Mouse (Mus musculus): ENCODE data around the gene Hpcal1. TPM values are rescaled to one million over a fixed set of nuclear protein-coding genes. Genes with fewer than 3 reads are reported as not detected.

The Hpcal1 gene
- polyA plus RNA-seq, 1 experiment: 169 TPM

GRCm38 (mm10) chr12:17658521-17658920, 32.1 kb upstream of the Hpcal1 start:
- H3K4me3 ChIP-seq (ENCODE audit: insufficient read depth, low read length): no peak overlapping the region
- TF ChIP-seq CTCF (IDR thresholded peaks at IDR 0.05; ENCODE audit: low read depth, low read length) (no peak), POLR2A (IDR thresholded peaks at IDR 0.05; ENCODE audit: borderline replicate concordance, low read depth, low read length) (no peak)
- peaks cover 18% of the 10 kb centered on the region for H3K4me1 ChIP-seq (ENCODE audit: control insufficient read depth, insufficient read depth, low read length)
- peak overlapping the region; percentile 98 for H3K27ac ChIP-seq (ENCODE audit: insufficient read depth, low read depth, low read length)

- TF ChIP-seq POLR2A (IDR thresholded peaks at IDR 0.05; ENCODE audit: borderline replicate concordance, low read depth, low read length): no peak
- no peak for TF ChIP-seq CTCF (IDR thresholded peaks at IDR 0.05; ENCODE audit: low read depth, low read length)
- Histone ChIP-seq H3K4me3 (ENCODE audit: insufficient read depth, low read length) (no peak overlapping the region), H3K4me1 (ENCODE audit: control insufficient read depth, insufficient read depth, low read length) (peaks cover 29% of the 10 kb centered on the region), H3K27ac (ENCODE audit: insufficient read depth, low read depth, low read length) (no peak overlapping the region)
Observed at GRCm38 (mm10) chr12:17661483-17661920, 29.2 kb upstream of the Hpcal1 start.

GRCm38 (mm10) chr12:17663991-17664635, 26.5 kb upstream of the Hpcal1 start:
- H3K4me1 ChIP-seq (ENCODE audit: control insufficient read depth, insufficient read depth, low read length): peaks cover 12% of the 10 kb centered on the region
- H3K27ac ChIP-seq (ENCODE audit: insufficient read depth, low read depth, low read length): no peak overlapping the region
- no peak overlapping the region for H3K4me3 ChIP-seq (ENCODE audit: insufficient read depth, low read length)
- TF ChIP-seq CTCF (IDR thresholded peaks at IDR 0.05; ENCODE audit: low read depth, low read length) (no peak), POLR2A (IDR thresholded peaks at IDR 0.05; ENCODE audit: borderline replicate concordance, low read depth, low read length) (no peak)

- no peak overlapping the region for H3K27ac ChIP-seq (ENCODE audit: insufficient read depth, low read depth, low read length)
- H3K4me3 ChIP-seq (ENCODE audit: insufficient read depth, low read length): no peak overlapping the region
- TF ChIP-seq CTCF (IDR thresholded peaks at IDR 0.05; ENCODE audit: low read depth, low read length): no peak
- TF ChIP-seq POLR2A (IDR thresholded peaks at IDR 0.05; ENCODE audit: borderline replicate concordance, low read depth, low read length): no peak
- H3K4me1 ChIP-seq (ENCODE audit: control insufficient read depth, insufficient read depth, low read length): peaks cover 12% of the 10 kb centered on the region
Observed at GRCm38 (mm10) chr12:17665906-17666326, 24.7 kb upstream of the Hpcal1 start.

GRCm38 (mm10) chr12:17666616-17667015, 24.0 kb upstream of the Hpcal1 start:
- no peak overlapping the region for H3K27ac ChIP-seq (ENCODE audit: insufficient read depth, low read depth, low read length)
- no peak overlapping the region for H3K4me3 ChIP-seq (ENCODE audit: insufficient read depth, low read length)
- peaks cover 12% of the 10 kb centered on the region for H3K4me1 ChIP-seq (ENCODE audit: control insufficient read depth, insufficient read depth, low read length)
- TF ChIP-seq CTCF (IDR thresholded peaks at IDR 0.05; ENCODE audit: low read depth, low read length) (peak; percentile 63), POLR2A (IDR thresholded peaks at IDR 0.05; ENCODE audit: borderline replicate concordance, low read depth, low read length) (no peak)

GRCm38 (mm10) chr12:17673729-17674128, 16.9 kb upstream of the Hpcal1 start:
- no peak overlapping the region for H3K4me3 ChIP-seq (ENCODE audit: insufficient read depth, low read length)
- TF ChIP-seq POLR2A (IDR thresholded peaks at IDR 0.05; ENCODE audit: borderline replicate concordance, low read depth, low read length) (no peak), CTCF (IDR thresholded peaks at IDR 0.05; ENCODE audit: low read depth, low read length) (no peak)
- H3K27ac ChIP-seq (ENCODE audit: insufficient read depth, low read depth, low read length): no peak overlapping the region
- peaks cover 19% of the 10 kb centered on the region for H3K4me1 ChIP-seq (ENCODE audit: control insufficient read depth, insufficient read depth, low read length)

GRCm38 (mm10) chr12:17674182-17674812, 16.4 kb upstream of the Hpcal1 start:
- H3K4me3 ChIP-seq (ENCODE audit: insufficient read depth, low read length): no peak overlapping the region
- no peak for TF ChIP-seq CTCF (IDR thresholded peaks at IDR 0.05; ENCODE audit: low read depth, low read length)
- TF ChIP-seq POLR2A (IDR thresholded peaks at IDR 0.05; ENCODE audit: borderline replicate concordance, low read depth, low read length): no peak
- peaks cover 23% of the 10 kb centered on the region for H3K4me1 ChIP-seq (ENCODE audit: control insufficient read depth, insufficient read depth, low read length)

GRCm38 (mm10) chr12:17677743-17678142, 12.9 kb upstream of the Hpcal1 start:
- Histone ChIP-seq H3K4me3 (ENCODE audit: insufficient read depth, low read length) (no peak overlapping the region), H3K4me1 (ENCODE audit: control insufficient read depth, insufficient read depth, low read length) (peaks cover 48% of the 10 kb centered on the region), H3K27ac (ENCODE audit: insufficient read depth, low read depth, low read length) (no peak overlapping the region)
- no peak for TF ChIP-seq POLR2A (IDR thresholded peaks at IDR 0.05; ENCODE audit: borderline replicate concordance, low read depth, low read length)
- TF ChIP-seq CTCF (IDR thresholded peaks at IDR 0.05; ENCODE audit: low read depth, low read length): no peak

More at GRCm38 (mm10) chr12:17674182-17674812, 16.4 kb upstream of the Hpcal1 start:
- no peak overlapping the region for H3K27ac ChIP-seq (ENCODE audit: insufficient read depth, low read depth, low read length)

GRCm38 (mm10) chr12:17679571-17679970, 11.1 kb upstream of the Hpcal1 start:
- TF ChIP-seq CTCF (IDR thresholded peaks at IDR 0.05; ENCODE audit: low read depth, low read length) (no peak), POLR2A (IDR thresholded peaks at IDR 0.05; ENCODE audit: borderline replicate concordance, low read depth, low read length) (no peak)
- Histone ChIP-seq H3K4me3 (ENCODE audit: insufficient read depth, low read length) (peak overlapping the region; percentile 18), H3K4me1 (ENCODE audit: control insufficient read depth, insufficient read depth, low read length) (peaks cover 49% of the 10 kb centered on the region), H3K27ac (ENCODE audit: insufficient read depth, low read depth, low read length) (peak overlapping the region; percentile 82)

- Histone ChIP-seq H3K27ac (ENCODE audit: insufficient read depth, low read depth, low read length) (peak overlapping the region; percentile 81), H3K4me1 (ENCODE audit: control insufficient read depth, insufficient read depth, low read length) (peaks cover 33% of the 10 kb centered on the region), H3K4me3 (ENCODE audit: insufficient read depth, low read length) (no peak overlapping the region)
- no peak for TF ChIP-seq CTCF (IDR thresholded peaks at IDR 0.05; ENCODE audit: low read depth, low read length)
- TF ChIP-seq POLR2A (IDR thresholded peaks at IDR 0.05; ENCODE audit: borderline replicate concordance, low read depth, low read length): no peak
Observed at GRCm38 (mm10) chr12:17682161-17682560, 8.5 kb upstream of the Hpcal1 start.

Measured in bone marrow macrophage, adult 2 months (primary cell).